Mouse (Mus musculus): ENCODE data around the gene Pum2. TPM values are rescaled to one million over a fixed set of nuclear protein-coding genes. Genes with fewer than 3 reads are reported as not detected.
A peak's percentile ranks its signal among the peaks of the same experiment; 100 is the strongest.

Gene Pum2
- polyA plus RNA-seq, 1 experiment from 2014 or later, result 51.1 TPM

DNA sequence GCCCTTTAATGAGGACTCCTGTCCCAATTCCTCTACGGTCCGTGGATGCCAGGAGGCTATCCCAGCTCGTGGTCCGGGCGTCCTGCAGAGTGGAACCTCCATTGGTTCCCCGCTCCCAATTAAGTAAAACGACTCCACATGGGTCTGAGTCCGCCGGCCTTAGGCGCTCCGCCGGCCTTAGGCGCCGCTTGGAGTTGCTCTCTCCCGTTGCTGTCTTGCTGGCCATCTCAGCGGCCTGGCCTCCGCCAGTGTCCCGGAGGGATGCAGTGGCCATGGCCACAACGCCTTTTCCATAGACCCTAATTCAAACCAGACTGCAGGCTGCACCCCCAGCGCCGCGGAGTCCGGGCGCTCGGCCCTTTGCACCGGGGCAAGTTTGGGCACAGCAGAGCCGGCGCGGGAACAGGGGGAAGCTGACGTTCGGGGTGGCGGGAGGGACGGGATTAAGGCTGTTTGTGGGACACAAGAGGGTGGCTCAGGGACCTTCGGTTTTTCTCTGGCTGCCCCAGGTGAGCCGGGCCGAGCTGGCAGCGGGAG lies 98.0 kb downstream of the Pum2 start:
- Histone ChIP-seq H3K36me3 (replicated peaks) (no peaks in the 10 kb centered on the region), H3K27ac (peak overlapping the region; percentile 67), H3K4me1 (peaks cover 20% of the 10 kb centered on the region), H3K9me3 (no peaks in the 10 kb centered on the region), H3K27me3 (replicated peaks) (no peaks in the 10 kb centered on the region), H3K9ac (peak overlapping the region; percentile 54), H3K4me3 (peak overlapping the region; percentile 59), H3K4me2 (peak overlapping the region; percentile 82)
- peak; percentile 43 for ATAC-seq (replicated peaks)
- WGBS, result under 1% methylated on average over 37 of the region's 37 CpGs

DNA sequence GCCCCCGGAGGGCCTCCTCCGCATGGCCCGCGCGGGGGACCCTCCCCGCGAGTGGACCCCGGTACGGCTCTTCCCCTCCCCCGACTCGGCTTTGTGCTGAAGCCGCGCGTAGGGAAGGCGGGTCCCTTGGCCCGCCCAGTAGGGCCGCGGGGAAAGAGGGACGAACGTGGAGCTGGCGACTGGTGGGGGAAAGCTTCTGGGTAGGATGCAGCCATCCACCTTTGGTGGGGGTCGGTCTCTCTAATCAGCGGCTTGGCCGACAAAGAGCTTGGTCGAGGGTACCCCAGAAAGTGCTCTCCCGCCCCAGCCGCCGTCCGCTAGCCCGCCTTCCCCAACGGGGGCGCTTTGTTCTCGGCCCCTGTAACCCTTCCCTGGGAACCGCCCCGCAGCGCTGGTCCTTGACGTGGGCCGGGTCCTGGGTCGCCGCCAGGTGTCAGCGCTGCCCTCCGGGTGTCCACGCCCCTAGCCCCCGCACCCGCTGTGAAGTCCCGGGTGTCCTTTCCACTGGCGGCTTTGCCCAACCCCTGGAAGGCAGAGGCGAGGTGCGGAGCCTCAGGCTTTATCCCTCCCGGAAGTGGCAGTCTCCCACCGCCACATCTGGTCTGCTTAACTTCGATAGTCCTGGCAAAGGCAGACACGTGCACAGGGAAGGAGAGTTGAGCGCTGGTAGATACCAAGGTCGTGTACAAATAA lies 98.7 kb downstream of the Pum2 start:
- H3K9ac ChIP-seq, result peak overlapping the region; percentile 54
- no peaks in the 10 kb centered on the region for H3K36me3 ChIP-seq (replicated peaks)
- peak overlapping the region; percentile 67 for H3K27ac ChIP-seq
- WGBS, result under 1% methylated on average over 50 of the region's 55 CpGs
- peaks cover 20% of the 10 kb centered on the region for H3K4me1 ChIP-seq
- no peaks in the 10 kb centered on the region for H3K27me3 ChIP-seq (replicated peaks)
- no peaks in the 10 kb centered on the region for H3K9me3 ChIP-seq
- peak overlapping the region; percentile 82 for H3K4me2 ChIP-seq
- peak; percentile 49 for ATAC-seq (replicated peaks)
- H3K4me3 ChIP-seq, result peak overlapping the region; percentile 59

DNA sequence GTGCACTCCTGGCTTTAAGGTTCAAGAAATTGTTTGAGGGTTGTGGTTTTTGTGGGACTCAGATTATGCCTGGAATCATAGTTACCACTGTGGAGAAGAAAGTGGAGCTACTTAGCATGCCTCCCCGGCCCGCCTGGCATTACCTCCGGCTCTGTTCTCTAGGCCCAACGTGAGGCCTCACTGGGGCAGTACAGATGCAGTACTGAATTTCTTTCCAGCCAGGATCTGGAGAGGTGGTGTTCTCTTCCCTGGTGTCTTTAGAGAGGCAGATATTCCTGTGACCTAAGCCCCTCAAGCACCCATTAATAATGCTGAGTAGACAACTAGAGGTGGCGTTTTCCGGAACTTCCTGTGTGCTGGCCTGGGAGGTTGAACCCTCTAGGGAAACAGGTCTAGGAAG lies 99.4 kb downstream of the Pum2 start:
- no peaks in the 10 kb centered on the region for H3K36me3 ChIP-seq (replicated peaks)
- H3K9ac ChIP-seq, result peak overlapping the region; percentile 54
- ATAC-seq (replicated peaks), result no peak
- H3K4me2 ChIP-seq, result peak overlapping the region; percentile 82
- 27% methylated on average over 6 of the region's 6 CpGs for WGBS
- no peak overlapping the region for H3K27ac ChIP-seq
- H3K9me3 ChIP-seq, result no peaks in the 10 kb centered on the region
- H3K27me3 ChIP-seq (replicated peaks), result no peaks in the 10 kb centered on the region
- peaks cover 20% of the 10 kb centered on the region for H3K4me1 ChIP-seq
- H3K4me3 ChIP-seq, result peak overlapping the region; percentile 59

DNA sequence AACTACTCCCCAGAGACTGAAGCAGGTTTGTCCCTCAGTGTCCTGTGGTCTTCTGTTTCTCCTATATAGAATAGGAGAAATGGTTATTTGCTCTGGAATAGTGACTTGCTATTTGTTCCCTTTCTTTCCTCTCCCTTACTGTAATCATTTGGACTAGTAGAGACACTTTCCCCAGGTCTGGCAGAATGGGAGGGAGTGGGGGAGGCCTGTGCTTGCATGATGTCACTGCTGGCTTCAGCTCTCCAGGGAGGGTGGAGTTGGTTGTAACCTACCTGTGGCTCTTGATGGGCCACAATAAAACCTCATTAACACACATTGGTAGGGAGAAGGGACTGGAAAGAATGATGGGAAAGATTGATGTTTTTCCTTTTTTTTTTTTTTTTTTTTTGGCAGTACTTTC lies 100.2 kb downstream of the Pum2 start:
- Histone ChIP-seq H3K36me3 (replicated peaks) (no peaks in the 10 kb centered on the region), H3K9ac (no peak overlapping the region), H3K9me3 (no peaks in the 10 kb centered on the region), H3K4me2 (no peak overlapping the region), H3K4me3 (no peak overlapping the region), H3K27me3 (replicated peaks) (no peaks in the 10 kb centered on the region), H3K27ac (no peak overlapping the region), H3K4me1 (peaks cover 20% of the 10 kb centered on the region)
- ATAC-seq (replicated peaks), result no peak

DNA sequence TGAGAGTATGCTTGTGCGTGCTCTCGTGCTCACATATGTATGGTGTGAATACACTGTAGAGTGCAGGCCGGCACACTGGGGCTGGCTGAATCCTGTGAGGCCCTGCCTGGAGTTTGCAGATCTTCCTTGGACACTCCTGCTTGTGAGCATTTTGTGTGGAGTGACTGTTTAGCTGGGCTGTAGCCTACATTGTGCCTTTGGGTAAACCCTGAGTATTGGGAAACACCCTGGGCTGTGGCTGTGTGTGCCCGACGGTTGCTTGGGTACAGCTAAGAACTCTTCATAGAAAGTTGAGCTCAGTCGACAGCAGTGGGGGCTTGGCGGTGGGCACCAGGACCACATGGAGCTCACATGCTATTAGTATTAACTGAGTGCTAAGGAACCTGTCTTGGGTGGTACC lies 102.3 kb downstream of the Pum2 start:
- no peak overlapping the region for H3K4me2 ChIP-seq
- H3K36me3 ChIP-seq (replicated peaks), result no peaks in the 10 kb centered on the region
- no peak overlapping the region for H3K27ac ChIP-seq
- ATAC-seq (replicated peaks), result no peak
- H3K9ac ChIP-seq, result no peak overlapping the region
- no peaks in the 10 kb centered on the region for H3K9me3 ChIP-seq
- peaks cover 15% of the 10 kb centered on the region for H3K4me1 ChIP-seq
- no peaks in the 10 kb centered on the region for H3K27me3 ChIP-seq (replicated peaks)
- WGBS, result 94% methylated on average over 7 of the region's 7 CpGs
- H3K4me3 ChIP-seq, result no peak overlapping the region

DNA sequence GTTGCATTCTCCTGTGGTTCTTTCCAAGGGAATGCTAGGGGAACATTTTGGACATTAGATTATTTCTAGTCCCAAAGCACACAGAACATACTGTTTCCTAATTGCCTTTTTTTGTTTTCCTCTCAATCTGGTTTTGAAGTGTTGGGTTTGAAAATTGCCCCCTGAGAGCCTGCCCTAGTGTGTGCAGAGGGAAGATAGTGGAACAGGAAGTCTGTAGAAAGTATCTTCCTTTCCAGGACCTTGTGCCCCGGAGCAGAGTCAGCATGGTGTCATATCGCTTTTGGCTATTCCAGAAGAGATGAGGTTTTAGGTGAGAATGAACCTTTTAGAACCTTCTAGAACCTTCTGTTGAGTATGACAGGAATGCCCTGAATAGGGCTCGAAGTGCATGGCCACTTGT lies 102.8 kb downstream of the Pum2 start:
- Histone ChIP-seq H3K4me2 (no peak overlapping the region), H3K4me3 (no peak overlapping the region), H3K36me3 (replicated peaks) (no peaks in the 10 kb centered on the region), H3K27ac (no peak overlapping the region), H3K9me3 (no peaks in the 10 kb centered on the region), H3K9ac (no peak overlapping the region), H3K27me3 (replicated peaks) (no peaks in the 10 kb centered on the region), H3K4me1 (peaks cover 14% of the 10 kb centered on the region)
- WGBS, result 92% methylated on average over 3 of the region's 3 CpGs
- no peak for ATAC-seq (replicated peaks)

DNA sequence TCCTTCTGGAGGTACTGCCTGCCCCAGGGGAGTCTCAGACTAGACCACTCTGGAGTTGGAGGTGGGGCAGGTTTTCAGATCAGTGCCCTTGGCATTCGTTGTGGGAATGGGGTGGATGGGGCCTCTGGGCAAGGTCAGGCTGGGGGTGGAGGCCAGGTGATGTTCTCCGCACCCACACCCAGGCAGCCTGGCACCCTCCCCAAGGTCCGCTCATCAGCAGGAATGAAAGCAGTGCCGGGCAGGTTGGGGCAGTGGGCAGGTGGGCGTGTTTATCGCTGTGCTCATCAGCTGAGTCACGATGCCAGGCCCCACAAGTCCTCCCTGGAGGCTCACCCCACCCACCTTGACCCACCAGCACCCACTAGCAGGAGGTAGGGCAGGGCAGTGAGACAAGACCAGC lies 104.2 kb downstream of the Pum2 start:
- WGBS, result 89% methylated on average over 7 of the region's 7 CpGs
- ATAC-seq (replicated peaks), result no peak

DNA sequence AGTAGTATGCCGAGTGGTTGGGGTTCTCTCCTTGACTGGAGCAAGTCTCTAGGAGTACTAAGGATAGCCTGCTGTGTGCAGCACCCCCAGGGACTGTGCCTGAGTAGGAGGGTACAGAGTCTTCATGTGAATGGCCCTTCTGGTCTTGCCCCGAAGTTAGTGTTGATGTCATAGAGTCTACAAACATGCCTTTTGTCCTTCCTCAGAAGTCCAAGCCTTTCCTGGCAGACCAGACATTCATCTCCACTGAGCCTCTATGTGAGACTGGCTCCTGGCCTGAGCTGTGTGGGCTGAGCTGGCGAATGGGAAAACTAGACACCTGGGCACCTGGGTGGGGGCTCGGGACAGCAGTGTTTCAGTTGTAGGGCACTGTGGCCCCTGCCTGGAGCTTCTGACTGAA lies 105.9 kb downstream of the Pum2 start:
- Histone ChIP-seq H3K4me3 (no peak overlapping the region), H3K4me1 (no peaks in the 10 kb centered on the region), H3K27me3 (replicated peaks) (no peaks in the 10 kb centered on the region), H3K9ac (no peak overlapping the region), H3K9me3 (no peaks in the 10 kb centered on the region), H3K36me3 (replicated peaks) (no peaks in the 10 kb centered on the region), H3K4me2 (no peak overlapping the region), H3K27ac (no peak overlapping the region)
- ATAC-seq (replicated peaks), result no peak
- 85% methylated on average over 4 of the region's 4 CpGs for WGBS

More for the DNA sequence above, 104.2 kb downstream of the Pum2 start:
- H3K4me1 ChIP-seq, result peaks cover 10% of the 10 kb centered on the region
- no peaks in the 10 kb centered on the region for H3K9me3 ChIP-seq
- H3K4me3 ChIP-seq, result no peak overlapping the region
- no peak overlapping the region for H3K4me2 ChIP-seq
- no peak overlapping the region for H3K27ac ChIP-seq
- no peak overlapping the region for H3K9ac ChIP-seq
- no peaks in the 10 kb centered on the region for H3K36me3 ChIP-seq (replicated peaks)
- no peaks in the 10 kb centered on the region for H3K27me3 ChIP-seq (replicated peaks)

DNA sequence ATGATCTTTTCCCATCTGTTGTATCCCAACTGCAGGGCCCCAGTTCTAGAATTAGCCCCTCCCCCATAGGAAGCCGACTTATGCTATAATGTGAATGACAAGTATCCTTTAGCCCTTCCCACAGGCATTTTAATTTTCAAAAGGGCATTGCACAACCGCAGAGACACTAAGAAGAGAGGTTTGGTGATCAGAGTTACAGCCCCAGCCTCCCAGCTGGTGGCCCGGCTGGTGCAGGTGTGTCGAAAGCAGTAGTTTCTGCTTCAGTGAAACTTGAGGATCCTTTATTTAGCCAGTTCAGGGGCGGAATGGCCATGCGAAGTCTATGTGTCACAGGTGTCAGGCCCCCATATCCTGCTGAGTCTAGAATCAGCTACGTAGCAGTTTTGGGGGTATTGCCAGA lies 107.2 kb downstream of the Pum2 start:
- Histone ChIP-seq H3K27ac (no peak overlapping the region), H3K4me2 (no peak overlapping the region), H3K4me1 (no peaks in the 10 kb centered on the region), H3K9ac (no peak overlapping the region), H3K36me3 (replicated peaks) (no peaks in the 10 kb centered on the region), H3K9me3 (no peaks in the 10 kb centered on the region), H3K27me3 (replicated peaks) (no peaks in the 10 kb centered on the region), H3K4me3 (no peak overlapping the region)
- no peak for ATAC-seq (replicated peaks)
- 82% methylated on average over 7 of the region's 7 CpGs for WGBS

DNA sequence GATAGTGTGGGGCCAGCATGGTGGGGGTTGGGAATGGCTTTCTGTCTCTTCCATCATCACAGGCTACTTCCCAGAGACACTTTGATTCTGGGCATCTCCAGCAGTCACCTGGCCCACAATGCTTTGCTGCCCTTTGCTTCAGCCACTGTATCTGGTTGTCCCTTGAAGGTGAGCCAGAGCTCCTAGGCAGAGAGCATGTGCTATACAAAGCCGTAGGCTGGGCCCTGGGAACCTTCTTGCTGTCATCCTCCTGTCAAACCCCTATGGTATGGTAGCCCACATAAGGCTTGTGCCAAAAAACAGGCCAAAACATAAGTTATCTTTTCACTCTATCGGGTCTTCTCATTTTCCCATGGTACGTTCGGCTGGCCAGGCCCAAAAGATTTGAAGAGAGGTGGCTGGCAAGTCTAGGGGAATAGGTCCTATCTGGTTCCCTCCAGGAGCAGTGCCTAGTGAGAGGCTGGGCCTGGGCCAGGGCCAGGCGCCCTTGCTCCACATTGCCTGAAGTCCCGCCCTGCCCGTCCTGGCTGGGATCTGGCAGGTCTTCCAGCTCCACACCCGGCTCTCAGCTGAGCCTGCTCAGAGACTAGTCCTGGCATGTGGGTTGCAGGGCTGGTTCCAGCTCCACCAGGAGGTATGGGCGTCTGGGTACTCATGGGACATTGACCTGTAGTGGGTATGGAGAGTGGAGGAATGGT lies 107.9 kb downstream of the Pum2 start:
- no peaks in the 10 kb centered on the region for H3K36me3 ChIP-seq (replicated peaks)
- H3K27me3 ChIP-seq (replicated peaks), result no peaks in the 10 kb centered on the region
- H3K4me2 ChIP-seq, result no peak overlapping the region
- H3K4me1 ChIP-seq, result no peaks in the 10 kb centered on the region
- no peak overlapping the region for H3K27ac ChIP-seq
- no peak overlapping the region for H3K9ac ChIP-seq
- H3K4me3 ChIP-seq, result no peak overlapping the region
- ATAC-seq (replicated peaks), result peak; percentile 24; the same call in 1 of the 2 replicates
- H3K9me3 ChIP-seq, result no peaks in the 10 kb centered on the region
- WGBS, result 88% methylated on average over 9 of the region's 9 CpGs

DNA sequence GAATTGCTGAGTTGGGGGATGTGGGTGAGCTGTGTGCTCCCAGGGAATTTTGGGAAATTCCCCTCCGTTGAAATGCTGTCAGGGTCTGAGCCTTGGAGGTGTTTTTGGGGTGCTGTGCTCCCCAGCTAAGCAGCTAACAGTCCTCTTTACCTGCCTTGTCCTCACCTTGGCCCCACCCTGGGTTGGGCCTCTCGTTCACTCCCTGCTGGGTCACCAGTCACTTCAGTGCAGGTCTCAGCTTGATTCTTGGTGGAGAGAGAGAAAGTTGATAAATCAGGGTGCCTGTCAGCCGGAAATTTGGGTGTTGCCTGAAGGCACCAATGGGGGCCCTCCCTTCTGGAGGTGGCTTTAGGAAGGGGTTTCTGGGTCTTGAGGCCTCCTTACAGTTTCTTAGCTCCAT lies 108.6 kb downstream of the Pum2 start:
- H3K27me3 ChIP-seq (replicated peaks), result no peaks in the 10 kb centered on the region
- 93% methylated on average over 3 of the region's 3 CpGs for WGBS
- no peak for ATAC-seq (replicated peaks)
- H3K9ac ChIP-seq, result no peak overlapping the region
- no peak overlapping the region for H3K4me2 ChIP-seq
- H3K4me1 ChIP-seq, result no peaks in the 10 kb centered on the region
- no peaks in the 10 kb centered on the region for H3K36me3 ChIP-seq (replicated peaks)
- H3K4me3 ChIP-seq, result no peak overlapping the region
- no peaks in the 10 kb centered on the region for H3K9me3 ChIP-seq
- no peak overlapping the region for H3K27ac ChIP-seq

DNA sequence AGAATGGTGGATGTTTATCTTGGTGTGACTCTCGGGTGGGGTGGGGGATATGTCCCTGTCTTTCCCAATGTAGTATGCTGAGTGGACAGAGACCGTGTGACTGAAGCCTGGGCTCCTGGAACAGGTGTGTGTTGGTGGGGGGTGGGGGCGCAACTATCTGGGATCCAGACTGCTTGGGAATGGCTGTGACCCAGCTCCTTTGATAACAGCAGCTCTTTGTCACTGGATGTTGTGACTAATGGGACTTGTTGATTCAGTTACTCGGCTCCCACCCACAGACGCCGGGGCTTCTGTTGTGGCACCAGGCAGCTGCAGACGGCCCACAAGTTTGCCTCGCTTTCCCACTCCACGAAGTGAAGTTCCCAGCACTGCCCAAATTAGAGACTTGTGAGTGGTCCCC lies 110.3 kb downstream of the Pum2 start:
- H3K9me3 ChIP-seq, result no peaks in the 10 kb centered on the region
- H3K4me1 ChIP-seq, result no peaks in the 10 kb centered on the region
- H3K4me3 ChIP-seq, result no peak overlapping the region
- ATAC-seq (replicated peaks), result no peak
- no peak overlapping the region for H3K27ac ChIP-seq
- no peak overlapping the region for H3K4me2 ChIP-seq
- no peaks in the 10 kb centered on the region for H3K36me3 ChIP-seq (replicated peaks)
- H3K27me3 ChIP-seq (replicated peaks), result no peaks in the 10 kb centered on the region
- WGBS, result 78% methylated on average over 9 of the region's 9 CpGs
- no peak overlapping the region for H3K9ac ChIP-seq

DNA sequence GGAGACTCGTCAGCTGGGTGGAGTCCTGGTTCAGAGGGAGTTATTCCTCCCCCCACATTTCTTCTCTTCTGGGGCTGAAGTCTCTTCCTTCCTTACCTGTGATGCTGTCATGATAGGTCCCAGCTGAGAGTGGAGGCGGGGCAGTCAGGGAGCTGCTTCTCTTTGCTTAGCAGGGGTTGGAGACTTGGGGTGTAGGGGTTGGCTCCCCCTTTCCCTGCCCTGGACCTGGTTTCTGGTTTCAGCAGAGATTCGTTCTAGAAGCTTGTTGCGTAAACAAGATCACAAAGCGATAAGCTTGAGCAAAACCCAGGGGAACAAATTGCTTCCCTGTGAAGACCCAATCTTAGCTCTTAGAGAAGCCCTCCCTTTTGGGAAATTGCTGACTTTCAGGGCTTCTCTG lies 112.5 kb downstream of the Pum2 start:
- no peak overlapping the region for H3K27ac ChIP-seq
- no peak for ATAC-seq (replicated peaks)
- H3K4me2 ChIP-seq, result no peak overlapping the region
- H3K9me3 ChIP-seq, result no peaks in the 10 kb centered on the region
- no peaks in the 10 kb centered on the region for H3K27me3 ChIP-seq (replicated peaks)
- H3K9ac ChIP-seq, result no peak overlapping the region
- WGBS, result 90% methylated on average over 5 of the region's 5 CpGs
- no peak overlapping the region for H3K4me3 ChIP-seq
- no peaks in the 10 kb centered on the region for H3K4me1 ChIP-seq
- H3K36me3 ChIP-seq (replicated peaks), result no peaks in the 10 kb centered on the region
